Mouse (Mus musculus) layer of hippocampus, adult 6 months (tissue): ENCODE results near the gene Grk5. TPM values are rescaled to one million over a fixed set of nuclear protein-coding genes. Genes with fewer than 3 reads are reported as not detected.

Source experiments
- long read RNA-seq, 2 experiments: library from polyadenylated mRNA; unstranded; transcript quantifications; one replicate each; pipeline ENCODE4 v2.0.0; 2019 to 2020
- polyA plus RNA-seq: library from polyadenylated mRNA; unstranded; fragments of <200 nt; fragmentation: Nextera tagmentation; gene quantifications from 2 replicates; pipeline ENCODE4 v1.2.3, GENCODE M21; 2021

The Grk5 gene
- 1.2 and 1.7 TPM in 2 replicates for polyA plus RNA-seq
- long read RNA-seq, experiment 1, full-length matches to known transcripts, result 3 of 5 reads
- long read RNA-seq, experiment 1, partial matches to known transcripts, result 0 of 5 reads
- long read RNA-seq, experiment 1, other reads (novel, unspliced or antisense), result 2 of 5 reads
- long read RNA-seq, experiment 2, full-length matches to known transcripts, result 3 of 11 reads
- long read RNA-seq, experiment 2, partial matches to known transcripts, result 5 of 11 reads
- long read RNA-seq, experiment 2, other reads (novel, unspliced or antisense), result 3 of 11 reads

GRCm38 (mm10) chr19:60889714-60890315 lies at the start of gene Grk5:
TSS of gene Grk5 (plus strand) at chr19:60889749.

GRCm38 (mm10) chr19:60860868-60861700 lies 28.5 kb upstream of the Grk5 start, which contains the start of gene Sfxn4:
TSS of gene Sfxn4 (minus strand) at chr19:60861479.

GRCm38 (mm10) chr19:60874064-60874694 lies 15.4 kb upstream of the Grk5 start, which contains the start of gene Prdx3:
TSS of gene Prdx3 (minus strand) at chr19:60874556.

GRCm38 (mm10) chr19:61140342-61141206 lies 251.0 kb downstream of the Grk5 start, which contains the start of gene Zfp950:
TSS of gene Zfp950 (minus strand) at chr19:61140840.

Other genes starting within 250 kb of the Grk5 start
- 5.6 and 6.9 TPM in 2 replicates for gene Nanos1, start 133.8 kb upstream of the Grk5 start, polyA plus RNA-seq
- 40.1 and 41.6 TPM in 2 replicates for gene Eif3a, start 99.1 kb upstream of the Grk5 start, polyA plus RNA-seq
- gene Fam45a, start 78.2 kb upstream of the Grk5 start, polyA plus RNA-seq, result 51.3 and 57.7 TPM in 2 replicates
- gene Sfxn4, start 28.3 kb upstream of the Grk5 start, polyA plus RNA-seq, result 10.2 and 11.6 TPM in 2 replicates
- 133 and 146 TPM in 2 replicates for gene Prdx3, start 15.2 kb upstream of the Grk5 start, polyA plus RNA-seq